Mouse (Mus musculus) heart, adult 18-20 months (tissue): Measurements from ENCODE around the gene Dct. TPM values are rescaled to one million over a fixed set of nuclear protein-coding genes. Genes with fewer than 3 reads are reported as not detected.

Experiments used
- DNase-seq, 2 experiments: peaks; one replicate each; pipeline ENCODE4 v3.0.0; 2021 to 2022; ENCODE audit warnings: mixed read lengths in 1 of 2
- long read RNA-seq, 2 experiments: library from polyadenylated mRNA; stranded (forward); transcript quantifications; one replicate each; pipeline ENCODE4 v2.0.0; 2021
- total RNA-seq, 2 experiments: library from RNA; stranded (reverse); gene quantifications; 2 replicates each; pipeline ENCODE4 v1.2.3; 2021

The Dct gene
- total RNA-seq: 1 to 10 TPM; 3.2 to 6.0 TPM
- long read RNA-seq, experiment 1, partial matches to known transcripts: 3 of 7 reads
- long read RNA-seq, experiment 1, other reads (novel, unspliced or antisense): 0 of 7 reads
- long read RNA-seq, experiment 2, partial matches to known transcripts: 1 of 6 reads
- long read RNA-seq, experiment 2, other reads (novel, unspliced or antisense): 2 of 6 reads

GRCm38 (mm10) chr14:118051975-118052630, at the start of gene Dct:
Dct (minus strand) TSS chr14:118052244.
- DNase-seq: peak; percentile 40 to 53

- DNase-seq: no peak
Observed at GRCm38 (mm10) chr14:118101227-118101990, 49.4 kb upstream of the Dct start.

GRCm38 (mm10) chr14:118098265-118098664, 46.2 kb upstream of the Dct start:
- no peak for DNase-seq

- no peak for DNase-seq
Observed at GRCm38 (mm10) chr14:118089806-118090392, 37.9 kb upstream of the Dct start.

- DNase-seq: peak; percentile 94 to 97
Observed at GRCm38 (mm10) chr14:118089215-118089805, 37.3 kb upstream of the Dct start.

- DNase-seq: peak in 1 of 2 experiments; percentile 47
Observed at GRCm38 (mm10) chr14:118088437-118089207, 36.6 kb upstream of the Dct start.

GRCm38 (mm10) chr14:118086271-118087035, 34.4 kb upstream of the Dct start:
- DNase-seq: no peak

GRCm38 (mm10) chr14:118083851-118084250, 31.8 kb upstream of the Dct start:
- DNase-seq: no peak

- no peak for DNase-seq
Observed at GRCm38 (mm10) chr14:118080606-118081005, 28.6 kb upstream of the Dct start.

GRCm38 (mm10) chr14:118070100-118070499, 18.1 kb upstream of the Dct start:
- DNase-seq: peak in 1 of 2 experiments; percentile 15

GRCm38 (mm10) chr14:118069439-118070079, 17.5 kb upstream of the Dct start:
- DNase-seq: peak in 1 of 2 experiments; percentile 58

GRCm38 (mm10) chr14:118061766-118062432, 9.9 kb upstream of the Dct start:
- no peak for DNase-seq

GRCm38 (mm10) chr14:118058581-118058886, 6.5 kb upstream of the Dct start:
- DNase-seq: no peak

- no peak for DNase-seq
Observed at GRCm38 (mm10) chr14:118057696-118058580, 5.9 kb upstream of the Dct start.

- DNase-seq: no peak
Observed at GRCm38 (mm10) chr14:118052770-118053169, 726 bp upstream of the Dct start.

GRCm38 (mm10) chr14:118051396-118051795, 648 bp downstream of the Dct start:
- no peak for DNase-seq

- DNase-seq: no peak
Observed at GRCm38 (mm10) chr14:118050990-118051389, 1.1 kb downstream of the Dct start.

- DNase-seq: no peak
Observed at GRCm38 (mm10) chr14:118050431-118050830, 1.6 kb downstream of the Dct start.
